In genomic region chr14:13970513-13970912, GRCm38 (mm10) we compare ENCODE assay signal across 27 mouse cellular contexts. TPM values are rescaled to one million over a fixed set of nuclear protein-coding genes. Genes with fewer than 3 reads are reported as not detected.
DNase-seq lines count a peak whose midpoint lies in the region; ATAC-seq and TF ChIP-seq lines count a peak whose summit lies in the region.
"Had no signal": no experiment of that assay in that cellular context is flagged by ENCODE, and none has a peak within 500 bp of the region (broad histone marks: within the 10 kb centered on the region; RNA-seq: fewer than 3 reads in every experiment).

No protein-coding gene starts in this region.

- peak; percentile 46 for ATAC-seq in intestine, embryonic 15.5 days
- peak; percentile 78 for ATAC-seq in intestine, embryonic 16.5 days
- peak; percentile 84 for ATAC-seq in intestine, postnatal 0 days
- ATAC-seq: activated CD4-positive, CD25-positive, alpha-beta regulatory T cell, adult 4 months; CD4-positive, CD25-positive, alpha-beta regulatory T cell, adult 4 months; Patski had no signal

- TF ChIP-seq POLR2A in small intestine, adult 2 months (IDR thresholded peaks at IDR 0.05; ENCODE audit: low read depth, low read length) = no peak

- H3K36me3 ChIP-seq in intestine, embryonic 15.5 days = no peaks in the 10 kb centered on the region
- no peaks in the 10 kb centered on the region for H3K36me3 ChIP-seq in intestine, embryonic 16.5 days (ENCODE audit: control insufficient read depth, insufficient read depth, low read length)
- H3K36me3 ChIP-seq in intestine, postnatal 0 days (ENCODE audit: control insufficient read depth, insufficient read depth) = no peaks in the 10 kb centered on the region
- no peaks in the 10 kb centered on the region for H3K36me3 ChIP-seq in small intestine, adult 2 months (ENCODE audit: control insufficient read depth, insufficient read depth, low read length)
- H3K36me3 ChIP-seq: G1E had no signal

- DNase-seq in thymus, postnatal 36 days = no peak
- no peak for DNase-seq in thymus, postnatal 4 days
- DNase-seq in heart, postnatal 14 days = no peak
- DNase-seq in testis, postnatal 14 days (ENCODE audit: low spot score) = no peak
- DNase-seq: adrenal gland, adult 2 months; adrenal gland, adult 8-10 months; adrenal gland, postnatal 10 days; adrenal gland, postnatal 14 days; adrenal gland, postnatal 25 days; adrenal gland, postnatal 36 days; B cell, adult 2 months; cerebellum, adult 11 months; cerebellum, adult 11-12 months had no signal

- H3K9ac ChIP-seq in intestine, embryonic 15.5 days = no peak overlapping the region
- H3K9ac ChIP-seq in intestine, embryonic 16.5 days (ENCODE audit: low read depth, low read length) = no peak overlapping the region
- H3K9ac ChIP-seq in intestine, postnatal 0 days (ENCODE audit: low read depth, low read length) = no peak overlapping the region

- intact Hi-C loops in heart, postnatal 14 days (cut with DNase I) = no loop called here

- peaks cover 6% of the 10 kb centered on the region for H3K4me1 ChIP-seq in intestine, embryonic 15.5 days (replicated peaks)
- H3K4me1 ChIP-seq in intestine, embryonic 16.5 days (ENCODE audit: control insufficient read depth, insufficient read depth, low read length) = peaks cover 10% of the 10 kb centered on the region
- no peaks in the 10 kb centered on the region for H3K4me1 ChIP-seq in intestine, postnatal 0 days (replicated peaks; ENCODE audit: control insufficient read depth, insufficient read depth, low read length)
- peaks cover 13% of the 10 kb centered on the region for H3K4me1 ChIP-seq in small intestine, adult 2 months (ENCODE audit: control insufficient read depth, insufficient read depth, insufficient read length, low read length)

- no peaks in the 10 kb centered on the region for H3K27me3 ChIP-seq in intestine, embryonic 15.5 days (replicated peaks)
- H3K27me3 ChIP-seq in intestine, embryonic 16.5 days (replicated peaks; ENCODE audit: control insufficient read depth, insufficient read depth, low read length) = no peaks in the 10 kb centered on the region
- H3K27me3 ChIP-seq in intestine, postnatal 0 days (replicated peaks; ENCODE audit: control insufficient read depth, insufficient read depth, low read length) = no peaks in the 10 kb centered on the region
- H3K27me3 ChIP-seq in small intestine, adult 2 months (ENCODE audit: control insufficient read depth, insufficient read depth, low read length) = no peaks in the 10 kb centered on the region
- H3K27me3 ChIP-seq: CH12.LX, Patski had no signal

- 74% methylated on average over 3 of the region's 3 CpGs for WGBS in intestine, embryonic 15.5 days
- WGBS in intestine, embryonic 16.5 days = 79% methylated on average over 3 of the region's 3 CpGs
- WGBS in intestine, postnatal 0 days = 44% methylated on average over 3 of the region's 3 CpGs
- 33% methylated on average over 3 of the region's 3 CpGs for WGBS in small intestine, adult 2 months

- no peak for TF ChIP-seq CTCF in intestine, postnatal 0 days (IDR thresholded peaks at IDR 0.05; ENCODE audit: low read depth)
- TF ChIP-seq CTCF in small intestine, adult 2 months (IDR thresholded peaks at IDR 0.05; ENCODE audit: extremely low read depth, insufficient read length, insufficient replicate concordance, low read depth, low read length) = no peak

- no peaks in the 10 kb centered on the region for H3K9me3 ChIP-seq in intestine, embryonic 15.5 days
- H3K9me3 ChIP-seq in intestine, embryonic 16.5 days (ENCODE audit: control insufficient read depth, low read length) = no peaks in the 10 kb centered on the region
- H3K9me3 ChIP-seq in intestine, postnatal 0 days (ENCODE audit: control insufficient read depth) = no peaks in the 10 kb centered on the region
- H3K9me3 ChIP-seq: G1E had no signal

- no peak overlapping the region for H3K4me2 ChIP-seq in intestine, embryonic 15.5 days (replicated peaks)
- no peak overlapping the region for H3K4me2 ChIP-seq in intestine, embryonic 16.5 days (ENCODE audit: low read depth, low read length)
- peak overlapping the region; percentile 37 for H3K4me2 ChIP-seq in intestine, postnatal 0 days (replicated peaks; ENCODE audit: low read depth)

- H3K27ac ChIP-seq in intestine, embryonic 15.5 days = no peak overlapping the region
- peak overlapping the region; percentile 47 for H3K27ac ChIP-seq in intestine, embryonic 16.5 days (ENCODE audit: low read length)
- peak overlapping the region; percentile 67; the same call in 1 of the 2 replicates for H3K27ac ChIP-seq in intestine, postnatal 0 days (ENCODE audit: low read depth, low read length)
- H3K27ac ChIP-seq in small intestine, adult 2 months (ENCODE audit: insufficient read depth, low read depth, low read length) = peak overlapping the region; percentile 63

- no peak overlapping the region for H3K4me3 ChIP-seq in intestine, embryonic 15.5 days (replicated peaks)
- H3K4me3 ChIP-seq in intestine, embryonic 16.5 days (ENCODE audit: low read length) = no peak overlapping the region
- H3K4me3 ChIP-seq in intestine, postnatal 0 days (ENCODE audit: low read depth, low read length) = no peak overlapping the region
- H3K4me3 ChIP-seq in small intestine, adult 2 months (ENCODE audit: low read depth, low read length) = no peak overlapping the region

RNA-seq across cellular contexts. Expression of gene Thoc7, which starts 8.9 kb away (rescaled TPM):
- 184 and 196 TPM in 2 replicates for polyA plus RNA-seq in intestine, embryonic 15.5 days (2015; fragmentation: Nextera tagmentation; extraction: Ambion mirVana)
- 152 and 155 TPM in 2 replicates for polyA plus RNA-seq in intestine, embryonic 16.5 days (2015; fragmentation: Nextera tagmentation; extraction: Ambion mirVana)
- polyA plus RNA-seq in intestine, postnatal 0 days (2015; fragmentation: Nextera tagmentation; extraction: Ambion mirVana) = 151 and 155 TPM in 2 replicates
- 3.6 and 13.5 TPM in 2 replicates for polyA plus RNA-seq in small intestine, adult 2 months (2012; rRNA removed)
- 100 to 1,000 TPM in 1 of 2 experiments, 10 to 100 TPM in 1; 93.5 to 102 TPM for total RNA-seq in heart, postnatal 14 days (2021)

RNA-seq across cellular contexts. Expression of gene Atxn7, which starts 9.3 kb away (rescaled TPM):
- polyA plus RNA-seq in intestine, embryonic 15.5 days (2015; fragmentation: Nextera tagmentation; extraction: Ambion mirVana) = 3.6 and 4.2 TPM in 2 replicates
- 2.9 and 3.5 TPM in 2 replicates for polyA plus RNA-seq in intestine, embryonic 16.5 days (2015; fragmentation: Nextera tagmentation; extraction: Ambion mirVana)
- 3.8 and 4.8 TPM in 2 replicates for polyA plus RNA-seq in intestine, postnatal 0 days (2015; fragmentation: Nextera tagmentation; extraction: Ambion mirVana)
- 11.9 and 30.8 TPM in 2 replicates for polyA plus RNA-seq in small intestine, adult 2 months (2012; rRNA removed)
- total RNA-seq in heart, postnatal 14 days (2021) = 10 to 100 TPM; 16.7 to 17.9 TPM

RNA-seq across cellular contexts. Expression of gene Gm281, which starts 56.2 kb away (rescaled TPM):
- not detected in 2 replicates for polyA plus RNA-seq in intestine, embryonic 15.5 days (2015; fragmentation: Nextera tagmentation; extraction: Ambion mirVana)
- 0.04 and 0.07 TPM in 2 replicates for polyA plus RNA-seq in intestine, embryonic 16.5 days (2015; fragmentation: Nextera tagmentation; extraction: Ambion mirVana)
- polyA plus RNA-seq in intestine, postnatal 0 days (2015; fragmentation: Nextera tagmentation; extraction: Ambion mirVana) = 0.05 TPM in 1 of 2 replicates, not detected in the other
- not detected in 2 replicates for polyA plus RNA-seq in small intestine, adult 2 months (2012; rRNA removed)
- not detected for total RNA-seq in heart, postnatal 14 days (2021)
- total RNA-seq: adrenal gland, adult 18-20 months; adrenal gland, adult 2 months; adrenal gland, adult 8-10 months; adrenal gland, postnatal 10 days; adrenal gland, postnatal 14 days; adrenal gland, postnatal 25 days; adrenal gland, postnatal 36 days; adrenal gland, postnatal 4 days; CH12.LX; G1E; MEL had no signal
- polyA plus RNA-seq: activated CD4-positive, CD25-positive, alpha-beta regulatory T cell, adult 4 months; adrenal gland, adult 2 months; brain, embryonic 14.5 days; C2C12; CD4-positive, CD25-positive, alpha-beta regulatory T cell, adult 4 months; G1E; Patski had no signal

Comparison
In these comparisons a context has a peak if more than half of its experiments do, and no peak if none do; other contexts are left out.
1. RNA of gene Thoc7, which starts 8.9 kb away (polyA plus RNA-seq): 184 to 196 TPM in intestine, embryonic 15.5 days, 151 to 155 TPM in intestine, postnatal 0 days and 152 to 155 TPM in intestine, embryonic 16.5 days; 3.6 to 13.5 TPM in small intestine, adult 2 months; every median in the first group is over 10 times any median in the second.
2. Peak in every context shown above with its lines, with median percentiles within 50 percentile points of each other: ATAC-seq.